Mouse (Mus musculus) lung, postnatal 0 days (tissue): ENCODE data around the gene Rcor3. TPM values are rescaled to one million over a fixed set of nuclear protein-coding genes. Genes with fewer than 3 reads are reported as not detected.

Experiments used
- ATAC-seq: fragments of 200-750 bp; cut with Nextera tagmentation; 2 replicates; pipeline ENCODE4 v1.8.0; 2017; ENCODE audit warnings: moderate library complexity
- DNase-seq: peaks from one replicate; pipeline ENCODE4 v3.0.0-alpha.2; 2016; ENCODE audit warnings: low spot score
- H3K27ac ChIP-seq: fragments of 300-500 bp; sonication (generic); 2 replicates; pipeline ENCODE4 v1.5.1; 2014; ENCODE audit warnings: antibody characterized with exemption, mild to moderate bottlenecking, low read length, mixed read lengths
- H3K27me3 ChIP-seq: fragments of 300-500 bp; sonication (generic); replicated peaks from 2 replicates; pipeline ENCODE4 v1.6.1; 2014; ENCODE audit warnings: low read length, mixed read lengths; ENCODE audit not compliant: insufficient read depth
- H3K36me3 ChIP-seq: fragments of 300-500 bp; sonication (generic); 2 replicates; pipeline ENCODE4 v1.6.1; 2014; ENCODE audit warnings: low read length, mixed read lengths; ENCODE audit not compliant: insufficient read depth
- H3K4me1 ChIP-seq: fragments of 300-500 bp; sonication (generic); 2 replicates; pipeline ENCODE4 v1.6.1; 2014; ENCODE audit warnings: antibody characterized with exemption, low read depth, low read length, mixed read lengths; ENCODE audit not compliant: insufficient read depth
- H3K4me2 ChIP-seq: fragments of 300-500 bp; sonication (generic); replicated peaks from 2 replicates; pipeline ENCODE4 v1.6.1; 2014; ENCODE audit warnings: low read depth, mild to moderate bottlenecking, low read length, moderate library complexity, mixed read lengths
- H3K4me3 ChIP-seq: fragments of 300-500 bp; sonication (generic); 2 replicates; pipeline ENCODE4 v1.5.1; 2014; ENCODE audit warnings: low read depth, low read length
- H3K9ac ChIP-seq: fragments of 300-500 bp; sonication (generic); replicated peaks from 2 replicates; pipeline ENCODE4 v1.6.1; 2014; ENCODE audit warnings: low read depth, mild to moderate bottlenecking
- H3K9me3 ChIP-seq: fragments of 300-500 bp; sonication (generic); 2 replicates; pipeline ENCODE4 v1.6.1; 2016; ENCODE audit warnings: low read length, mixed read lengths
- CTCF ChIP-seq: IDR thresholded peaks from 2 replicates; pipeline ENCODE4 v1.5.1; 2016; ENCODE audit warnings: antibody characterized with exemption, mild to moderate bottlenecking
- EP300 ChIP-seq: IDR thresholded peaks from 2 replicates; pipeline ENCODE4 v1.6.1; 2016; ENCODE audit warnings: antibody characterized with exemption, mild to moderate bottlenecking, control low read depth
- WGBS: fragments of 180-500 bp; shearing (Covaris S2); extraction: QIAGEN DNeasy Blood & Tissue Kit; methylation state at CpG from one replicate; pipeline ENCODE4 v1.1.7; 2014; 5-methylcytosine and 5-hydroxymethylcytosine counted together
- polyA plus RNA-seq: library from polyadenylated mRNA; unstranded; fragments of >200 nt; fragmentation: Nextera tagmentation; extraction: Ambion mirVana; gene quantifications from 2 replicates; pipeline ENCODE4 v1.2.1, GENCODE M21; 2015

Gene Rcor3
- polyA plus RNA-seq: 26.1 and 27.6 TPM in 2 replicates

- WGBS: under 1% methylated on average over 47 of the region's 88 CpGs
- peak within 1 kb of the TSS; percentile 95 for H3K4me2 ChIP-seq
- H3K9ac ChIP-seq: peak within 1 kb of the TSS; percentile 89
- peak; percentile 55 for TF ChIP-seq CTCF
- no peak for TF ChIP-seq EP300
- peak within 1 kb of the TSS; percentile 96 for H3K27ac ChIP-seq
- peak; percentile 92 for DNase-seq
- H3K36me3 ChIP-seq: no peaks in the 10 kb centered on the region
- no peaks in the 10 kb centered on the region; the same call in 1 of the 2 replicates for H3K4me1 ChIP-seq
- H3K9me3 ChIP-seq: no peaks in the 10 kb centered on the region
- peak; percentile 87 for ATAC-seq
- peak within 1 kb of the TSS; percentile 86 for H3K4me3 ChIP-seq
- no peaks in the 10 kb centered on the region for H3K27me3 ChIP-seq
Observed at GRCm38 (mm10) chr1:192137926-192138910, at the start of gene Rcor3. Rcor3 (minus strand) TSS chr1:192138062.

GRCm38 (mm10) chr1:192181696-192182257 is 43.9 kb upstream of the Rcor3 start:
- Histone ChIP-seq H3K27ac (no peak overlapping the region), H3K9ac (no peak overlapping the region), H3K36me3 (no peaks in the 10 kb centered on the region), H3K4me3 (no peak overlapping the region), H3K9me3 (no peaks in the 10 kb centered on the region), H3K4me2 (no peak overlapping the region), H3K4me1 (no peaks in the 10 kb centered on the region), H3K27me3 (no peaks in the 10 kb centered on the region)
- DNase-seq (no peak), ATAC-seq (0 out of 2 replicates have a peak, but pooled peaks have one; percentile 12)
- WGBS: 50% methylated on average over 4 of the region's 4 CpGs
- TF ChIP-seq CTCF: no peak
- no peak for TF ChIP-seq EP300

GRCm38 (mm10) chr1:192179877-192180276 is 42.0 kb upstream of the Rcor3 start:
- ATAC-seq (peak; percentile 57), DNase-seq (peak; percentile 18)
- no peaks in the 10 kb centered on the region for H3K9me3 ChIP-seq
- 12% methylated on average over 3 of the region's 3 CpGs for WGBS
- H3K4me3 ChIP-seq: no peak overlapping the region
- H3K27me3 ChIP-seq: no peaks in the 10 kb centered on the region
- H3K27ac ChIP-seq: no peak overlapping the region
- H3K4me1 ChIP-seq: no peaks in the 10 kb centered on the region
- TF ChIP-seq CTCF (no peak), EP300 (no peak)
- no peak overlapping the region for H3K9ac ChIP-seq
- no peak overlapping the region for H3K4me2 ChIP-seq
- no peaks in the 10 kb centered on the region for H3K36me3 ChIP-seq

- Histone ChIP-seq H3K4me2 (no peak overlapping the region), H3K9me3 (no peaks in the 10 kb centered on the region), H3K4me1 (no peaks in the 10 kb centered on the region), H3K4me3 (no peak overlapping the region), H3K36me3 (no peaks in the 10 kb centered on the region), H3K27me3 (no peaks in the 10 kb centered on the region), H3K9ac (no peak overlapping the region), H3K27ac (no peak overlapping the region)
- 83% methylated on average over 3 of the region's 3 CpGs for WGBS
- ATAC-seq (no peak), DNase-seq (no peak)
- TF ChIP-seq CTCF (no peak), EP300 (no peak)
Observed at GRCm38 (mm10) chr1:192171477-192171876, 33.6 kb upstream of the Rcor3 start.

- no peaks in the 10 kb centered on the region for H3K9me3 ChIP-seq
- no peak overlapping the region for H3K4me3 ChIP-seq
- H3K4me2 ChIP-seq: no peak overlapping the region
- WGBS: 87% methylated on average over 4 of the region's 4 CpGs
- ATAC-seq (no peak), DNase-seq (no peak)
- no peaks in the 10 kb centered on the region for H3K4me1 ChIP-seq
- no peak overlapping the region for H3K27ac ChIP-seq
- TF ChIP-seq EP300 (no peak), CTCF (no peak)
- no peaks in the 10 kb centered on the region for H3K36me3 ChIP-seq
- no peak overlapping the region for H3K9ac ChIP-seq
- no peaks in the 10 kb centered on the region for H3K27me3 ChIP-seq
Observed at GRCm38 (mm10) chr1:192151179-192151578, 13.3 kb upstream of the Rcor3 start.

- Histone ChIP-seq H3K9me3 (no peaks in the 10 kb centered on the region), H3K27ac (no peak overlapping the region), H3K4me3 (no peak overlapping the region), H3K4me1 (no peaks in the 10 kb centered on the region; the same call in 1 of the 2 replicates), H3K4me2 (no peak overlapping the region), H3K9ac (no peak overlapping the region), H3K27me3 (no peaks in the 10 kb centered on the region), H3K36me3 (no peaks in the 10 kb centered on the region)
- ATAC-seq: no peak
- TF ChIP-seq CTCF: no peak
- no peak for TF ChIP-seq EP300
- 97% methylated on average over 2 of the region's 2 CpGs for WGBS
- no peak for DNase-seq
Observed at GRCm38 (mm10) chr1:192140313-192140712, 2.5 kb upstream of the Rcor3 start.
